Mouse (Mus musculus): ENCODE data around the gene Pvrig. TPM values are rescaled to one million over a fixed set of nuclear protein-coding genes. Genes with fewer than 3 reads are reported as not detected.

Pvrig gene
- polyA plus RNA-seq (2012; rRNA removed), result 0.08 and 0.09 TPM in 2 replicates

DNA sequence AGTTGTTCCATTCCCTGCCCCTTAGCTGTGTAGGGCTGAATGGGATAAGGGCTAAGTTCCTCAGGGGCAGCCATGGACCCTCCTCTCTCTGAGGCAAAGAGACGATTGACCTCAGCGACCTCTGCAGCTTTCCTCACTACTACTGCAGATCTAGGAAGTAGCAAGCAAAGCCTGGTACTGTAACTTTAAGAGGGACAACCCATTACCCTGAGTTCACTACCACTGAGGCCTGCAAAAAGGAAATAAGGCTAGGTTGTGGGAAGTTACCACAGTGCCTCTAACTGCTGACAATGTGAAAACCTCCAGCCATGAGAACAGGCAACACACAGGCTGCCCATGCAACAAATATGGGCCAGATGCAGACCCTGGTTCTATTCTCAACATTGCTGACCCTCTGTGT is at the start of gene Pvrig:
Gene Pvrig (plus strand): TSS at position 301 of the 400 bp plus-strand sequence.

Other genes with a start within 250 kb of the Pvrig start
- 60.7 and 72.1 TPM in 2 replicates for gene Zscan21, start 225.1 kb upstream of the Pvrig start, polyA plus RNA-seq (2012; rRNA removed)
- 15.0 and 20.4 TPM in 2 replicates for gene Zfp113, start 186.2 kb upstream of the Pvrig start, polyA plus RNA-seq (2012; rRNA removed)
- gene Cops6, start 180.9 kb upstream of the Pvrig start, polyA plus RNA-seq (2012; rRNA removed), result 98.2 and 167 TPM in 2 replicates
- gene Ap4m1, start 170.0 kb upstream of the Pvrig start, polyA plus RNA-seq (2012; rRNA removed), result 50.7 and 67.8 TPM in 2 replicates
- 257 and 285 TPM in 2 replicates for gene Mcm7, start 169.5 kb upstream of the Pvrig start, polyA plus RNA-seq (2012; rRNA removed)
- 79.7 and 99.7 TPM in 2 replicates for gene Taf6, start 154.5 kb upstream of the Pvrig start, polyA plus RNA-seq (2012; rRNA removed)
- gene Cnpy4, start 154.5 kb upstream of the Pvrig start, polyA plus RNA-seq (2012; rRNA removed), result 53.3 and 94.0 TPM in 2 replicates
- 7.2 and 12.9 TPM in 2 replicates for gene Mblac1, start 147.6 kb upstream of the Pvrig start, polyA plus RNA-seq (2012; rRNA removed)
- gene Nxpe5, start 116.1 kb upstream of the Pvrig start, polyA plus RNA-seq (2012; rRNA removed), result not detected in 2 replicates
- gene Lamtor4, start 86.5 kb upstream of the Pvrig start, polyA plus RNA-seq (2012; rRNA removed), result 73.2 and 79.4 TPM in 2 replicates
- 72.1 and 73.9 TPM in 2 replicates for gene BC037034, start 77.9 kb upstream of the Pvrig start, polyA plus RNA-seq (2012; rRNA removed)
- 1.7 and 2.7 TPM in 2 replicates for gene Gal3st4, start 69.1 kb upstream of the Pvrig start, polyA plus RNA-seq (2012; rRNA removed)
- 0.26 and 0.72 TPM in 2 replicates for gene Gm43720, start 62.0 kb upstream of the Pvrig start, polyA plus RNA-seq (2012; rRNA removed)
- gene Gpc2, start 62.0 kb upstream of the Pvrig start, polyA plus RNA-seq (2012; rRNA removed), result 304 and 321 TPM in 2 replicates
- gene Stag3, start 61.7 kb upstream of the Pvrig start, polyA plus RNA-seq (2012; rRNA removed), result 6.9 and 11.9 TPM in 2 replicates
- 26.5 and 34.9 TPM in 2 replicates for gene Zfp157, start 99.5 kb downstream of the Pvrig start, polyA plus RNA-seq (2012; rRNA removed)
- gene 1700123K08Rik, start 222.8 kb downstream of the Pvrig start, polyA plus RNA-seq (2012; rRNA removed), result 0.04 and 0.08 TPM in 2 replicates